Mouse (Mus musculus) heart, postnatal 4 days (tissue): Measurements from ENCODE around the gene Grm5. TPM values are rescaled to one million over a fixed set of nuclear protein-coding genes. Genes with fewer than 3 reads are reported as not detected.

Source experiments
- DNase-seq: peaks from one replicate; pipeline ENCODE4 v3.0.0; 2021
- total RNA-seq, 2 experiments: library from RNA; stranded (reverse); gene quantifications; 2 replicates each; pipeline ENCODE4 v1.2.3; 2021

Grm5 gene
- total RNA-seq, 2 experiments from 2014 or later, result not detected

DNA sequence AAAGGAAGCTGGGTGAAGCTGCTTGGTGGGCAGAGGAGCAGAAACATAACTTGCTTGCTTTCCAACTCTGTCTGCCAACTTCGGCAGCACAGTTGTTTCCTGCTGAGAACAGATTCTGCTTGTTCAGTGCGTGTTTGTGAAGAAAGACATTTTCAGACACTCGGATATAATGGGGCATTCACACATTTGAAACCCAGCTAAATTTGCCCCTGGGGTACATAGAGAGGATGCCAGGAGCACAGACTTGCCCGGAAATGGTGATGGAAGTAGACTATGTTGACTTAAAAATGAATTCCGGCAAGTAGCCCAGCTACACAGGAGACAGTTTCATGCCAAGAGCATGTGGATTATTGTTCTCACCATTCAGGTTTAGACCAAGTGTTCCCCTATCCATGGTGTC lies 342.0 kb downstream of the Grm5 start:
- no peak for DNase-seq

DNA sequence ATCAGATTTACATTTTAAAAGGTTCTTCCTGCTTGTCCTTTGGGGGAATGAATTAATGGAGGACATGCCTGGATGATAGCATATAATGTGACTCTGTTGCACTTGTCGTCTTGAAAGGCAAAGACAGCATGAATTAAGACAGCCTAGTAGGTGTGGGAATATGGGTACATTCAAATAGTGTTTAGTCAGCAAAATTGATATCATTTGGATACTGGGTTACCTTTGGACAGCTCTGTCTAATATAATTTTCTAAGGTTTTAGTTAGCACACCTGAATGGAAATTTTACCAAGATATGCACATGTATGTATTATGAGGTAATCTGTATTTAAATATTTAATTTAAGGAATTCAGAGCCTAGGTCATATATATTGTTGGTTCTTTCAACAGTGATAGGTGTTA lies 353.4 kb downstream of the Grm5 start:
- no peak for DNase-seq

DNA sequence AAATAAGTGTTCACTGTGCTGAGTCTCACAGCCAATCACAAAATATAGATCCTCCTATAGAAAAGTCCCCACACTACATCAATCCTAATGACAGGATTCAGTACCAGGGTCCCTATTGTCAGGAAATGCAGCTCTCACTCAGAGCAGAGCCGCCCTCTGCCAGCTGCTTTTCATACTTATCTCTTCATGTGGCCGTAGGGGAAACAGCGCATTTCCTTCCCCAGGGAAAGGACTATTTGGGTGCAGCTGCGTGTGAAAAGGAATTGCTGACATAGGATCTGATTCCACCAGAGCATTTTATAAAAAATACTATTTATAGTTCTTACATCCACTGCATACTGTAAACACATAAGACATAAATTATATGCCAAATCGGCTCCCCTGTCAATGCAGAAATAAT lies 354.3 kb downstream of the Grm5 start:
- no peak for DNase-seq

DNA sequence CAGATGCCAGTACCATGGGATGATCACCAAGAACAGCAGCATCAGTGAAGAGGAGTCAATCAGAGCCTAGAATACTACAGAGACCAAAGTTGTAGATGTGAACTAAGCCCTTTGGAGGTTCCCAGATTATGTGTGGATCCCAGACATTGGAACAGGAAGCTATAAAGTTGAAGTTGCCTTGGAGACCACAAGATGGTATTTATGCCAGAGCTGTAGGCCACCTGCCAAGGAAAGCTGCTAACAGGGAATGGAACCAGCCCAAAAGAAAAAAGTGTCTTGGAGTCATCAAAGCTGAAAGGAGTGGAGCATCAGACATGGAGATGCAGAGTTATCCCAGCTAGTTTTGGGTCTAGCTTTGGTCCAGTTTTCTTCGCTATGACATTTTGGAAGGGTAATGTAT lies 366.2 kb downstream of the Grm5 start:
- no peak for DNase-seq

DNA sequence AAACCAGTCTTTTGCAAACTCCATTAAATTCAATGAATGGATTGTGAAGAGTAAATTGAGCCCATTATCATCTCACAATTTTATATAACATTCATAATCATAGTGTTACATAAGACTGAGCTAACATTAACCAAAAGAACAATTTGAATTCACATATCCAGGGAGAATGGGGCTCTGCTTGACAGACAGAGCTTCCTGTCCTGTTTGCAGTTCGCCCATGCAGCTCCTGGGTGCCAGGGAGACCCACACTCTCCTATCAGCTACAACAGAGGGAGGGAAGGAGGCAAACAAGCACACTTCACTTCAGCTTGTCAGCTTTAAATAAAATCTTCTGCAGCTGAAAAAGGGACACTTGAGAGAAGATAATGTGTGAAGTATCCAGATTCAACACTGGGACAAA lies 389.2 kb downstream of the Grm5 start:
- no peak for DNase-seq

DNA sequence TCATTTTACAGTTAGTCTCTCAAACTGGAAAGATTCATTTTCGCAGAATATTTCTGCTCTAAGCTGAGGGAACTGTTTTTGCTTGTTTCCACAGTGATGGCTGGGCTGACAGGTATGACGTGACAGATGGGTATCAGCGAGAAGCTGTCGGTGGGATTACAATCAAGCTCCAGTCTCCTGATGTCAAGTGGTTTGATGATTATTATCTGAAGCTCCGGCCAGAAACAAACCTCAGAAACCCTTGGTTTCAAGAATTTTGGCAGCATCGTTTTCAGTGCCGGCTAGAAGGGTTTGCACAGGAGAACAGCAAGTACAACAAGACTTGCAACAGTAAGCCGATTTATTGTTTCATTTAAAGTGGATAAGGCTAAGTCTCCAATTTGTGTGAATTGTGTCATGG lies 391.1 kb downstream of the Grm5 start:
- DNase-seq, result no peak

DNA sequence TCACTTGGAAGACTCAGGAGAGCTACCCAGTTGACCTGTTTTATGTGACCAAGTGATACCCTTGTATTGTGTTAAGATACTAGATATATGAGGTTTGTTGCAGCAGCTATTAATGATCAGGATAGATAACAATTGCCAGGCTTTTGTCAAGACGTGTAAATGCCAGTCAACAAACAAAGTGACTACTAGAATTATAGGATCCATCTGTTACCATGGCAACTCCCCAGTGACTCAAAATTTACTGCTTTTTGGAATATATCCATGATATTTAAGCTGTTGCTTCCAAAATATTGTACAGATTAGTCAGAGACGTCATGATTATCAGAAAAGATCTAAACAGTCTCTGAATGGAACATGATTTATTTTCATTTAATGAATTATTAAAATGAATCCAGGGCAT lies 399.5 kb downstream of the Grm5 start:
- DNase-seq, result no peak

DNA sequence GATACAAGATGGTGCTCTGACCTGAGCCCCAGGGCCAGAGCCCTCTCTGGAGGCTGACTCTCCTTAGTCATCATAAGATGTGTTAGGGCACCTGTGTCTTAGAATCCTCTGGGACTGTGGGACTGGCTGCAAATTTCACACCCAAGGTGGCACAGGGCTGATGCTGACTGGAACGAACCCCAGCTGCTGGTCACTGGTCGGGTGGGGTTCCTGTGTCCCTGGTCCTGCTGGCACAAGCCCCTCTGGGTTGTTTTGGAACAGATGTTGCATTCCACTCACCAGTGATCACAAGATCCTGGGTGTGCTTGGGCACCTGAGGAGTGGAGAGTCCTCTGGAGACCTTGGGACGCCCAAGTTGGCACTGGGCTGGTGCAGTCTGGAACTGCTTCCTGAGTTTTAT lies 430.5 kb downstream of the Grm5 start:
- no peak for DNase-seq

DNA sequence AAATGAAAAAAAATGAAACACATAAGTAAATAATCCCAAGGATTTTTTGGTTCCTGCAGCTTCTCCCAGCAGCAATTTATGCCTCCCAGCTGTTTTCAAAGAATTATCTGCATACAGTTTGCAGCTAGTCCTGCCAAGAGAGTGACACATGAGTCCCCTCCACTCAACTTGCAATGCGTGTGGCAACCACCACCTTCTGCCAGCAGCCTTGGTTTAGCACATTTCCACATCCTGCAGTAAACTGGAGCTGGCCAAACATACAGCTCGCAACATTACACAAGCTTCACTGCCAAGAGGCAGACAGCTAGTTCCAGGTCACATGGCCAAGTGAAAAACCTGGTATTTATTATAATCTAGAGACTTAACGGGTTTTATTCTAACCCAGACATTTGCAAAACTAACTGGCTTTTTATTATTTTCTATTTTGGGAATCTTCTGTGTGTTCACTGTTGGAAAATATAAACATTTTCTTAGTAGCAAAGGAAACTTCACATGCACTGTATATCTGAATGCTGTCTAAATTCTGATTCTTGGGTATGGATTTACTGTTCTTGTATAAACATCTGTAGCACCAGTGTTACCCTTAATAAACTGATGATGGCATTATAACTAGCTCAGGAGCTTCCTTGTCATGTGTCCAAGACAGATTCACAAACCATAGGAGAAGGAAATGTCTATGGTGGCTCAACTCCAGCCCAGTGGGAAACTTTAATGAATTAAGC lies 443.6 kb downstream of the Grm5 start:
- DNase-seq, result no peak

DNA sequence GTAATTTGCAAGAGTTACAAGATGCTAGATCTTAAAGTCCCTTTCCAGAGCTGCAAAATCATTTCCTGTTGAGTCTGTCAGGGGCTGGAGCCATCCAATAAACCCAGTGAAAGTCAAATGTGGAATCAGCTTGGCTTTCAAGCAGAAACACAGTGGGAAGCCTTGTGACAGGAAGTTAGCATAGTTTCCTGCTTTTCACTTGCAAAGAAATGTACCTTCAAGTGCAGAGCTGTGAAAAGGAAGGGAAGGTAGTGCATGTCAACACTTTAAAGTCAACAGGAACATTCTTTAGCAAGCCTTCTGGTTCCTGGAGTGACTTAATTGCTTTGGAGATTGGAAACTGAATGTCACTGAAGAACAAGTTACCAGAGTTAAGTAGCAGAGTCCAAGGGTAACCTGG lies 463.4 kb downstream of the Grm5 start:
- DNase-seq, result no peak

DNA sequence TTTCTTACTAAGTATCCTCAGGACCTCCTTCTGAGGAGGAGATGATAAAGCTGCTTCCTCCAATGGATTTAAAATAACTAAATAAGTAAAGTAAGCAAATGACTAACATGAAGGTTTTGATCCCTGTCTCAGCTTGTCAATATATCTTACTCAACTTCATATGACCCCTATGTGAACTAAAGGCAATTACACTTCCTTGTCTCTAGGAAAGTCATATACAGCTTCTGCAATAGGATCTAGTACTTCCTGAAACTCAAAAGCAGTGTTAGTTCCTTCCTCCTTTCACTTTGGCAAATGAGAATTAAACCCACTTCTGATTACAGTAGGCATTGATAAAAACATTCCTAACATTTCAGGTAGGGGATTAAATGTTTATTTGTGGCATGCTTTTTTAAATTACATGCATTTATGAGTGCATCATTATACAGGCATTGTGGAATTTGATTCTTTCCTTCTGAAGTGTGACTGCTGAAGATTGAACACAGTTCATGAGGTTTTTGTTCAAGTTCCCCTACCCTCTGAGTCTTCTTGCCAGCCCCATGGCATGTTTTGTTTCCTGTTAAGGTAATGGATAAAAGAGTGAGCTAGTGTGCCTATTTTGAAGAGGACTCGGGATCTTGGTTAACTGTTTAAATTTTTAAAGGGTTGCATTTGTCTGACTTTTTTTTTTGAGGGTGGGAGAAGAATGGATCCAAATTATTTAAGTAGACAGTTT lies 470.4 kb downstream of the Grm5 start:
- DNase-seq, result no peak

DNA sequence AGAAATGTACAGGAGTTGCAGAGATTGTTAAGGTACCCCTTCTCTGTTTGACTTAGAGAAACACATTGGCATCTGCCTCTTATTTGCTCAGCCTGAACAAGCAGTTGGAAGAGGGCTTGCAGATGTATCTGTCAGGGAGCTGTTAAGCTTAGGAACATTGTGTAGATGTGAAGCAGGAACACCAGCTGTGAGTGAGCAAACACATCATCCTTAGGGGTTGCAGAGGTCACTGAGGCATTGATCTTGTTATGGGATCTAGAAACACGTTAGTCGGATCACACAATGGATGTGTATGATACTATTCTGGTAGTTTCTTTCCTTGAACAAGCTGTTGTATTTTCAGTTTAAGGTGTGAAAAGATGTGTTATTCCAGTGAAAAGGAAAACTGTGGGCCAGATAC lies 472.5 kb downstream of the Grm5 start:
- DNase-seq, result no peak

DNA sequence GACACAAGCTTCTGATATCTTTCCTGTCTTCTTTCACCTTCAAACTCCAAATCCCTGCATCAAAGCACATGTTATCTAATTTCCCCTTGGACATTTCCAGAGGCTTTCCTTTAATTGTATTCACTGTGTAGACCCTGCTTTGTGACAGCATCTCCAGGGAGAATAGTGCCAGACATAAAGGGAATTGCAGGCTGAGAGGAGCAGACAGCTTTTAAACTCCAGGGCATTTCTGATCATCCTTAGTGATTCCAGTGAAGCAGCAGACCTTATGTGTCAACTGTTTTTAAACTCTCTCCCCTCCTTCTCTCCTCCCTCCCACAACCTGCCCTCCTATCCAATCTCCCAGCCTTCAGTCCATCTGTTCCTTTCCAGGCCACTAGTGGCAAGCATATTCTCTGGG lies 507.1 kb downstream of the Grm5 start:
- no peak for DNase-seq

DNA sequence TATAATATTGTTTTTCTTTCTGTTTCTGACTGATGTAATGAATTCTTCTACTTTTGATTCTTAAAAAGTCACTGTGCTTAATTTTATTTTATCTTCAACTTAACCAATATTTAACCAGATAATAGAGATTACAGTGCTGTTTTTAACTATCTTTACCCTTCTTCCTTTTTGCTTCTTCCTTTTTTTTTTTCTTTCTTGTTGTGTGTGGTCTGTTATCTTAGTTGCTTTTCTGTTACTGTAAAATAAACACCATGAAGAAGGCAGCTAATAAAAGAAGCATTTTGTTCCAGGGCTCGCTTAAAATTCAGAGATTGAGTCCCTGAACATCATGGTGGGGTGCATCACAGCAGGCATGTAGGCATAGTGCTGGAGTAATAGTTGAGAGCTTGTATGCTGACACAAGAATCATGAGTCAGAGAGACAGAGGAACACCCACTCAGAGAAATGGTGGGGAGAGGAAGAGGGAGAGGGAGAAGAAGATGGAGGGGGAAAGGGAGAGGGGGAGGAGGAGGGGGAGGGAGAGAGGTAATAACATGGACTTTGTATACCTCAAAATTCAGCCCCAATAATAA lies 512.7 kb downstream of the Grm5 start:
- no peak for DNase-seq

DNA sequence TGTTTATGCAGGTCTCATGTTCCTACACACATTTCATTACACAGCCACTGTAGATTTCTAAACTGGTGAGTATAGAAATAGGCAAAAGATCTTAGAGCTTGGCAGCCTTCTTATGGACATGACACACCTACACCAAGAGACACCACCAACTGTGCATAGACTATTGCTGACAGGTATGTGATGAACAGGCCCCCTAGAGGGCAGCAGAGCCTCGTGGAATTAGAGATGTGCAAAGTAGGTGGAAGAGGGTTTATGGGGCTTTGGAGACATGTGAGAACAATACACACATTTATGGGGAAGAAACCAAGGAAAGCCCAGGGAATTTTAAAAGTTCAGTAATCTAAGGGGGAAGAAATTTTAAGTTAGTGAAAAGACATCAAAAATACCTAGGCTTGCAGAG lies 513.7 kb downstream of the Grm5 start:
- peak; percentile 61 for DNase-seq

DNA sequence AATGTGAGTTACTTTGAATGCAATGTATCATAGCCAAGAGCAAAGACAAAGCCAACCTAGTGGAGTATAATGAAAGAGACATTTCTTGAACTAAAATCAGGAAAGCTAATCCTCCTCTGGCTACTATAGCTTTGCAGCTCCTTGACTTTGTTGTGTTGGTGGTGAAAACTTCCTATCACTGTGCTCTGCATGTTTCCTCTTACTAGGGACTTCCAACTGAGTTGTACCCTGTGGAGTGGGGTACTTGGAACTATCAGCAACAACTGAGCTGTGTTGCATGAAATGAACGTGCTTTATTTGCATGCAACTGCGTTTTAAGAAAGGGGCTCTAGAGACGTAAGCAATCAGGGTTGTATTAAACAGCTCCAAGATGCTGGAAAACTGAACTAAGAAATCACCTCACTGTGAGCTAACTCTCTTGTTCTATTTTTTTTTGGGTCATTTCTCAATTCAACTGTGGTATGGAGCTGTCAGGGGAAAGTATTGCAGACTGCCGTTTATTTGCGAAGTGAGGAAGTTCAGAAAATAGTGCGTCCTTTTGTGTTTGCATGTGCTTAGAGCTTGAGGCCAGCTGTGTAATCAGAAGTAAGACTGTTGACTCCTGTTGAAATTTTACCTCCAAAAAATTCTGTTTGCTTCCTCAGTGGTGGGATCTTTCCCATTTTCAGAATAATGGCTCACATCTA lies 532.9 kb downstream of the Grm5 start:
- DNase-seq, result no peak

DNA sequence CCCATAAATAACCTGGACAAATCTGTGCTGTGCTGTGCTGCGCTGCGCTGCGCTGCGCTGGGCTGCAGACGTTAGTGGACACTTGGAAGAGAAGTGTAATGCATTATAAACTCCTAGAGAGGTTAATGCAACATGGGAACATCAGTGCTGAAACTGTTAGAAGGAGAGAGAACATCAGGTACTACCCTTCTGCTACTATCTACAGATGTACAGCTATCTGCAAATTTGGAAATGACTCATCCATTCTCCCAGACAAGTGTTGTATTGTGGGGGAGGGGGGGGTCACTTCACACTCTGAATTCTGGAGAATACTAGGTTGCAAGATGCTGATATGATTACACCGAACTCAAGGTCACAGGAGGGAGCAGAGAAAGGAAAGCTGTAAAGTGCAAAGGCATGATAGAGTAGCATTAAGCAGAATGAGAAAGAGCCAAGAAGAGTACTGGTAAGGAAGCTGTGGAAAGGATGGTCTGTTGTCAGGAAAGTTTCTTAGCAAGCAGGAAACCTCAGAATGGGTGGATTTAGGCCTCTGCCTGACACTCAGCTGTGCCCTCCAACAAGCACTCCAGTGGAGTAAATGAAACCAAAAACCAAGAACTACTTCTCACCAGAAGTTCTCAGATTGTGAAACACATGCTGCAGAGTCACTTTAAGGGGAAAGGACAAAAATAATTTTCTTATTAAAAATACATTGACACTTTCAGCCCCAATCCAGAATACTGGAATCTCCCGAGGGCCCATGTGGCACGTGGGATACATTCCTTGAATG lies 544.3 kb downstream of the Grm5 start:
- no peak for DNase-seq

DNA sequence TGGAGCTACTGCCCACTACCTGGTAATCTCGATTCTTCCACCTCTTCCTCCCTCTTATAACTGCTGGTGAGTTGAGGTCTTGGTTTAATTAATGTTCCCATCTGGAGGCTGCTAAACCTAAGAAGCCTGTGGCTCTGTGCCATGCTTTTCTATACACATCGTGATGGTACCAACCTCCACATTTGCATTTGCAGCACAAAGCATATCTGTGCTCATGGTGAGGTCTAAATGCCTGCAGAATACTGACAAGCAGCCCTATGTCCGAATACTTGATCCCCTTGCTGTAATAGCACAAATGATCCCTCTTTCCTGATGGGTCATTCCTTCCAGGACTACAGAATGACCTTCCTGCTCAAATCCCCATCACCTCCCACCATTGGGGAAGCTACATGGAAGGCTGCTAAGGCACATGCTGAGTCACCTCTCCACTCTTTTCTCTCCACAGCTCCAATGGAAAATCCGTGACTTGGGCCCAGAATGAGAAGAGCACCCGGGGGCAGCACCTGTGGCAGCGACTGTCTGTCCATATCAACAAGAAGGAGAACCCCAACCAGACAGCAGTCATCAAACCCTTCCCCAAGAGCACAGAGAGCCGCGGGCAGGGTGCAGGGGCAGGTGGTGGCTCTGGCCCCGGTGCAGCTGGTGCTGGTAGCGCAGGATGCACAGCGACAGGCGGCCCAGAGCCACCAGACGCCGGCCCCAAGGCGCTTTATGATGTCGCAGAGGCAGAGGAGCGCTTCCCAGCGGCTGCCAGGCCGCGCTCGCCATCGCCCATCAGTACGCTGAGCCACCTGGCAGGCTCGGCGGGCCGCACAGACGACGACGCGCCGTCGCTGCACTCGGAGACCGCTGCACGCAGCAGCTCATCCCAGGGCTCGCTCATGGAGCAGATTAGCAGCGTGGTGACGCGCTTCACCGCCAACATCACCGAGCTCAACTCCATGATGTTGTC lies 545.8 kb downstream of the Grm5 start:
- DNase-seq, result no peak

DNA sequence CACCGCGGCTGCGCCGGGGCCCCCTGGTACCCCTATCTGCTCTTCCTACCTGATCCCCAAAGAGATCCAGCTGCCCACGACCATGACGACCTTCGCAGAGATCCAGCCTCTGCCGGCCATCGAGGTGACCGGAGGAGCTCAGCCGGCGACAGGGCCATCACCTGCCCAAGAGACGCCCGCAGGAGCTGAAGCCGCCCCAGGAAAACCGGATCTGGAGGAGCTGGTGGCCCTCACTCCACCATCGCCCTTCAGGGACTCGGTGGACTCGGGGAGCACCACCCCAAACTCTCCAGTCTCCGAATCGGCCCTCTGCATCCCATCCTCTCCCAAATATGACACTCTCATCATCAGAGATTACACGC lies 546.5 kb downstream of the Grm5 start:
- DNase-seq, result no peak

DNA sequence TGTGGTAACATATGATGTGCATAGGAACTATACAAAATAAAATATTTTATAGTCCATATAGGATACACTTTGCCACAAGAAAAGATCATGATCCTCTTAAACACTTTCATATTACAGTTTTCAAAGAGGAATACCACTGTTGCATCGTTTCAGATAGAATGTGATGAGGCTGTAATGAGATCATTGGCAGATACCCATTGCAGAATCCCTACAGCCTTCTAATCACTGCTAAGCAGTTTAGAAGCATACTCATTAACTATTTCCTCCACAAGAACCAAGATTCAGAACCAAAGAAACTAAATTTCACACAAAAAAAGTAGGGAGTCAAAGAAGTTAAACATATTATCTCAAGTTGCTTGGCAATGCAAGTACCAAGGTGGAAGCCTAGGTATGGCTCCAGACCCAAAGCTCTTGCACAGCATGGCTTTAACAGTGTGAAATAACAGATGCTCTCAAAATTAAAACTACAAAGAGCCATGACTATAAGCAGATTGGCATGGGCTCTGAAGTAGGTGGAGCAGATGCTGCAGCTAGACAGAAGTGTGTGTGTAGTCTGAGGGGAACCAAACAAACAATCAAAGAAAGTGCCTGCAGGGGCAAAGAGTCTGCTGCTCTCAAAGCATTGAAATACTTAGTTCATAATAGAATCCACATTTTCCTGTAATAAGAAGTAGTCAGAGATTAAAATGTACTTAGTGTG lies 575.7 kb downstream of the Grm5 start:
- no peak for DNase-seq

DNA sequence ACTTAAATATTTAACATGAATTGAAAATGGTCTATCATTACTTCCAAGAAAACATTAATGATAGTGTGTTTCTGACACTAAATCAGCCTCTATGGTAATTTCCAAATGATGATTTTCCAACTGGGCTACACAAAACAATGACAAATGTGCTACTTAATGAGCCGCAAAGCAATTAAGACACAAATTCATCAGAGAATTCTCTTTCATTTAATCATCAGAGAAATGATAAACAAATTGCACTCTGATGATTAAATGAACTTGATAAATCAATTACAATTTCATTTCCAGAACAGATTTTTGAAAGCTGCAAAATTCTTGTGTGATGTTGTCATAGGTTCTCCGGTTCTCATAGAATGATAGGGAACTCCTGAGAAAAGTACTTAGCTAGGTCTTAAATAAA lies 577.6 kb downstream of the Grm5 start:
- no peak for DNase-seq
